In genomic region chr10:96751580-96752264, GRCm38 (mm10) we compare ENCODE assay signal across 8 mouse cellular contexts.
DNase-seq lines count a peak whose midpoint lies in the region; ATAC-seq lines count a peak whose summit lies in the region.

No protein-coding gene starts in this region.

- ATAC-seq in intestine, embryonic 14.5 days (replicated peaks; ENCODE audit: low FRiP score, low TSS enrichment, low read depth): peak; percentile 88

- intact Hi-C loops in left cerebral cortex, postnatal 25 days (cut with DNase I): no loop called here

- 9% methylated on average over 12 of the region's 12 CpGs for WGBS in intestine, embryonic 14.5 days

- H3K9ac ChIP-seq in intestine, embryonic 14.5 days (ENCODE audit: low read length): 0 out of 2 replicates have a peak overlapping the region, but pooled peaks have one; percentile 2

- H3K27me3 ChIP-seq in intestine, embryonic 14.5 days (replicated peaks; ENCODE audit: control insufficient read depth, insufficient read depth, low read length): no peaks in the 10 kb centered on the region

- peak; percentile 49 for DNase-seq in WW6 (ENCODE audit: low read depth, low spot score)
- DNase-seq in embryo, embryonic 10 days (ENCODE audit: low spot score): peak; percentile 79
- DNase-seq in gastrocnemius, postnatal 25 days: peak; percentile 89
- peak; percentile 85 for DNase-seq in intestine, embryonic 14.5 days (ENCODE audit: low spot score)
- peak; percentile 41 to 50 for DNase-seq in left cerebral cortex, postnatal 25 days (ENCODE audit: low spot score in 2 of 2)
- peak; percentile 75 for DNase-seq in mesoderm, embryonic 11.5 days (ENCODE audit: low read depth, low spot score)
- peak; percentile 47 for DNase-seq in right cerebral cortex, postnatal 4 days
- DNase-seq in yolk sac, embryonic 10.5 days (ENCODE audit: low spot score): peak; percentile 71

- H3K9me3 ChIP-seq in intestine, embryonic 14.5 days (ENCODE audit: control insufficient read depth, low read length): no peaks in the 10 kb centered on the region

- peak overlapping the region; percentile 18; the same call in 1 of the 2 replicates for H3K4me3 ChIP-seq in intestine, embryonic 14.5 days (ENCODE audit: low read depth, low read length)

- peak overlapping the region; percentile 24 for H3K27ac ChIP-seq in intestine, embryonic 14.5 days (ENCODE audit: low read depth)

- H3K4me2 ChIP-seq in intestine, embryonic 14.5 days (ENCODE audit: low read length): peak overlapping the region; percentile 46

- no peaks in the 10 kb centered on the region for H3K36me3 ChIP-seq in intestine, embryonic 14.5 days (ENCODE audit: control insufficient read depth, insufficient read depth, low read length)

- H3K4me1 ChIP-seq in intestine, embryonic 14.5 days (replicated peaks; ENCODE audit: control insufficient read depth, insufficient read depth, low read length): peaks cover 22% of the 10 kb centered on the region

Comparison
In these comparisons a context has a peak if more than half of its experiments do, and no peak if none do; other contexts are left out.
1. Peak in every context shown above with its lines: DNase-seq, ATAC-seq, H3K4me3 ChIP-seq and H3K27ac ChIP-seq.